Mouse (Mus musculus): Measurements from ENCODE around the gene Tmem139. TPM values are rescaled to one million over a fixed set of nuclear protein-coding genes. Genes with fewer than 3 reads are reported as not detected.

Gene Tmem139
- not detected in 2 replicates for polyA plus RNA-seq (2011; ENCODE audit: insufficient read length, low read depth, missing spikeins)

DNA sequence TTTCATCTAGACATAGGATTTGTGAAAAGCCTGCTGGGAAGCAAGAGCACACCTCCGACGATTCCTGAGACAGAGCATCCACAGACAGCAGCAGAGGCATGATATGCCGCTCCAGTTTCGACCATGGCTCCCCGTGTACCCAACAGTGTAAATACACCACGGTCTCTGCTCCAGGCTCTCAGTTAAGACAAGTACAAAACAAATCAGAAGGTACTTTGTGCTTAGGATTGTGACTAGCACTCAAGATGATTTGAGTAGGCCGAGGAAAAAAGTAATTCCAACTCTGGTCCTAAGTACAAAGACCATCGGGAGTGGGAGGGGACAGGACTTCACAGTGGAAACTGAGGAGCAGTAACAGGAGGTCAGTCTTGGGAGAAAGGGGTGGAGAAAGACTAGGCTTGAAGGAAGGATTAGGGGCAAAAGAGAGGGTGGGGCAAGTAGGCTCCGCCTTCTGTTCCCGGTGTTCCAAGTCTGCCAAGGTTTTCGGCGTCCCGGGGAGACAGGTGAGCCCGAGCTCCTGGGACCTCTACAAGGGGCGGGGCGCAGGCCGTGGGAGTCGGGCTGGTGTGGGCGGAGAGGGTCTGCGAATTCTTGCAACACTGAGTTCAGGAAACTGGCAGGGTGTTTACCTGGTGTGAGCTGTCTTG is at the start of gene Tmem139:
Tmem139 (plus strand) TSS at position 447 of the 647 bp plus-strand sequence.
- Histone ChIP-seq H3K4me3 (ENCODE audit: insufficient read depth, low read length) (no peak within 1 kb of the TSS), H3K4me1 (ENCODE audit: control insufficient read depth, insufficient read depth, low read length) (no peaks in the 10 kb centered on the region), H3K27ac (ENCODE audit: insufficient read depth, low read length) (no peak within 1 kb of the TSS)
- TF ChIP-seq POLR2A (IDR thresholded peaks at IDR 0.05; ENCODE audit: low read depth, low read length) = no peak
- no peak for TF ChIP-seq CTCF (IDR thresholded peaks at IDR 0.05; ENCODE audit: borderline replicate concordance, insufficient read depth, low read length)

DNA sequence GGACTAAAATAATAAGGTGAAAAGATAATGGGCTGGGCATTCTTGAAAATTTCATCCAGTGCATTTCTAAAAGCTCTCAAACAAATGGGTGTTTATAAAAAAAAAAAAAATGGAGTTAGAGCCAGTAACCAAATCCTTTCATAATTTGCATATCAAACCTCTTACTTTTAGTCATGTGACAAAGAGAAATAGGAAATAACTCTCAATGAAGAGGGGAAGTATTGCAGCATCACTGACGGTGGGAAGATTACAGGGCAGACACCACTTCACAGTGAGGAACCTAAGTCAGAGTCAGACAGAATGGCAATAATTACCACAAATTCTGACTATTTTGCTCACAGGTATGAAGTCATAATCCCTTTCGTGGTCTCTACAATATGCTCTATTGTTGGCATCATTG is 46.7 kb upstream of the Tmem139 start, which contains the start of gene Tas2r144:
Tas2r144 (plus strand) TSS at position 301 of the 400 bp plus-strand sequence.
- Histone ChIP-seq H3K4me3 (ENCODE audit: insufficient read depth, low read length) (no peak within 1 kb of the TSS), H3K27ac (ENCODE audit: insufficient read depth, low read length) (no peak within 1 kb of the TSS), H3K4me1 (ENCODE audit: control insufficient read depth, insufficient read depth, low read length) (no peaks in the 10 kb centered on the region)
- no peak for TF ChIP-seq CTCF (IDR thresholded peaks at IDR 0.05; ENCODE audit: borderline replicate concordance, insufficient read depth, low read length)
- TF ChIP-seq POLR2A (IDR thresholded peaks at IDR 0.05; ENCODE audit: low read depth, low read length) = no peak

DNA sequence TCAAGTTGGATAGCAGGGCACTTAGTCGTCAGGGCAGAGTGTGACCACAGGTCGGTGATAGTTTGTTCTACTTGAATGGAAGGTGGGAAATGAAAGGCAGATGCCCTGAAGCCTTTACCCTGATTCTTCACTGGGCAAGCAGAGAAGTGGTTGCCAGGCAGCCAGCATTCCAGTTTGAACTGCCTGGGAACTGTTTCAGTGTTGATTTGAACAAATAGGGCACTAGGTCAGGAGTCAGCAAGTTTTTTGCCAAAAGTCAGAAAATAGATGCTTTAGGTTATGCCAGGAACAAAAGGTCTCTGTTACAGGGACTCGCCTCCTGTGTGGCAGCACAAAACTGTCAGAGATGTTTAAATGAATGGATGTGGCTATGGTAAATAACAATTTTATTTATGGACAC is 39.5 kb upstream of the Tmem139 start:
- no peak overlapping the region for H3K4me3 ChIP-seq (ENCODE audit: insufficient read depth, low read length)
- TF ChIP-seq POLR2A (IDR thresholded peaks at IDR 0.05; ENCODE audit: low read depth, low read length) = no peak
- no peak for TF ChIP-seq CTCF (IDR thresholded peaks at IDR 0.05; ENCODE audit: borderline replicate concordance, insufficient read depth, low read length)
- H3K27ac ChIP-seq (ENCODE audit: insufficient read depth, low read length) = no peak overlapping the region
- no peaks in the 10 kb centered on the region for H3K4me1 ChIP-seq (ENCODE audit: control insufficient read depth, insufficient read depth, low read length)

DNA sequence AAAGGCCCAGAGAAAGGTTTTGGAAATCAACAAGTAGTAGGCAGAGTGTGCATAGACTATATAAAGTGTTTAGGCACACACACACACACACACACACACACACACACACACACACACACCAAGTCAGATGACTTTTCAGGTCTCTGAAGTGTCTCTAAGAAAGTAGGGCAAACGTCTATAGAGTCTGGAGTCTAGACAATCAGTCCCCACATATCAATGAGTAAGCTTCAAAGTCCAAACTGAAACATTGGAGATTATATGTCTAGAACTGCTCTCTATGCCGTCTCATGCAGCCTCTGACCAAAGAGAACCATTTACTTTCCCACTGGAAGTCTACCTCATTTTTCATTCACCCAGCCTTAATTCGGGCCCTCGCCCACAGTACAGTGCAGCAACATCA is 36.7 kb upstream of the Tmem139 start:
- H3K27ac ChIP-seq (ENCODE audit: insufficient read depth, low read length) = no peak overlapping the region
- TF ChIP-seq POLR2A (IDR thresholded peaks at IDR 0.05; ENCODE audit: low read depth, low read length) (no peak), CTCF (IDR thresholded peaks at IDR 0.05; ENCODE audit: borderline replicate concordance, insufficient read depth, low read length) (no peak)
- H3K4me1 ChIP-seq (ENCODE audit: control insufficient read depth, insufficient read depth, low read length) = peaks cover 4% of the 10 kb centered on the region
- H3K4me3 ChIP-seq (ENCODE audit: insufficient read depth, low read length) = no peak overlapping the region

DNA sequence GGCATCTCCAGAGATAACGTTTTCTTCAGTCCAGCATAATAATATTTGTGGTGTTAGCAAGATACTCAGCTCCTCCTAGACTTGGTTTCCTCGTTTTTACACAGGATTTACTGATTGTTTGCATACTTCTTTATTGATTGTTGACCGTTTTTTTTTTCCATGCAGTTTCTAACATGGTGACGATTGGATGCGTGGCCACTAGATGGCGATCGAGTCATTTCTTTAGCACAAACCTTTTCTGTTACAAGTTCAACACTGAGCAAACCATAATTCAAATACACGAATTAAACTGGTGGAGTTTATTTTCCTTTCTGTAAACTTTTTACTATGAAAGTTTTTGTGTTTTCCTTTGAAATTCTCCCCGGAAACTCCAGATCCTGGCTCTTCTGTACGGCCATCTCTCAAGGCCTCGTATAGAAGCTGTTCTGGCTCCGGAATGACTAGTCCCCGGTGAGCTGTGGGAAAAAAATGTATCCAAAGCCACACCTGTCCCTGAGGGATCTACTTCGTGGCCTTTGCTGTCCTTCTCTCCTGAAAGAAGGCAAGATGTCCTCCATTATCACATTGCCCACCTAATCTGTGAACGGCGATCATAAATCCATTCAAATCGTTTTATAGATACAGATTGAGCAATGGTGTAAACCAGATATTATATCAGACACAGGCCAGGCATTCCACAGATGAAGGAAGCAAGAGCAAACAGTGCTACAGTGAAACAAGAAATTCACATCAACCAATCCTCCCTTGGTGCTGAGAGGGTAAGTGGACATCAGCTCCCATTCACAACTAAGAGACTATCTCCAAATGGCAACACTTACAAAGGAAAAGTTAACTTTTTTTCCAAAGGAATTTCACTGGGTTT is 34.3 kb upstream of the Tmem139 start:
- TF ChIP-seq POLR2A (IDR thresholded peaks at IDR 0.05; ENCODE audit: low read depth, low read length) (no peak), CTCF (IDR thresholded peaks at IDR 0.05; ENCODE audit: borderline replicate concordance, insufficient read depth, low read length) (no peak)
- Histone ChIP-seq H3K27ac (ENCODE audit: insufficient read depth, low read length) (no peak overlapping the region), H3K4me3 (ENCODE audit: insufficient read depth, low read length) (no peak overlapping the region), H3K4me1 (ENCODE audit: control insufficient read depth, insufficient read depth, low read length) (peaks cover 4% of the 10 kb centered on the region)

DNA sequence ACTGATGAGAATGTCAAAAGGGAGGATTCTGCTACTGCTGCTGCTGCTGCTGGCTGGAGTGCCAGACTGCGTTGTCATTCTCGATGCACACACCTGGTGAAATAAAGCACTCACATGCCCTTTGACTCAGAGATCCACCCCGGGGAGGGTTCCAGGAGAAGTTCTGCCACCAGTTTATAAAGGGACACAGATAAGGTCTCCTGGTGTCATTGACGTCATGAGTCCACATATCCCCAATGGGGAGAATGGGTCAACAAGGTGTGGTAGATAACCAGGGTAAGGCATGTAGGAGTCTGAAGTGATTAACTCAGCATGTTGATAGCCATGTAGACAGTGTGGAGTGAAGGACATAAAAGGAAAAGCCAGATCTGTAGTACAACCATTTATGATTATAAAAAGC is 32.2 kb upstream of the Tmem139 start:
- TF ChIP-seq POLR2A (IDR thresholded peaks at IDR 0.05; ENCODE audit: low read depth, low read length) (no peak), CTCF (IDR thresholded peaks at IDR 0.05; ENCODE audit: borderline replicate concordance, insufficient read depth, low read length) (no peak)
- peaks cover 4% of the 10 kb centered on the region for H3K4me1 ChIP-seq (ENCODE audit: control insufficient read depth, insufficient read depth, low read length)
- H3K27ac ChIP-seq (ENCODE audit: insufficient read depth, low read length) = no peak overlapping the region
- no peak overlapping the region for H3K4me3 ChIP-seq (ENCODE audit: insufficient read depth, low read length)

DNA sequence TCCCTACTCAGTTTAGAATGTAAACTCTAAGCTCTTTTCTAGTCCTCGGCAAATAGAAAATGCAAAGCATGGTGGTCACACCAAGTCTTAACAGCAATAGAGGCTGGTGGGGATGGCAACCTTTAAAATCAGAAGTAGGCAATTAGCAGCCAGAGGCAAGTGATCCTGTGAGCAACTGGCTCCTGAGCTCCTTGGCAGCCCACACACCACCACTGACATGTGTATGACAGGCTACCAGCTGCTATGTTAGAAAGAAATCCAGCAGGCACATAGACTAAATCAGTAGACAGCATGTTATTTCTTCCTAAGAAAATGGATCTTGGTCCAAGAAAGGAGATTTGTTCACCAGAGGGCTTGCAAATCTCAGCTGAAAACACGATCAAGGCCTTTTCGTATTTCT is 30.6 kb upstream of the Tmem139 start:
- no peak overlapping the region for H3K27ac ChIP-seq (ENCODE audit: insufficient read depth, low read length)
- TF ChIP-seq CTCF (IDR thresholded peaks at IDR 0.05; ENCODE audit: borderline replicate concordance, insufficient read depth, low read length) = no peak
- no peak overlapping the region for H3K4me3 ChIP-seq (ENCODE audit: insufficient read depth, low read length)
- H3K4me1 ChIP-seq (ENCODE audit: control insufficient read depth, insufficient read depth, low read length) = peaks cover 4% of the 10 kb centered on the region

DNA sequence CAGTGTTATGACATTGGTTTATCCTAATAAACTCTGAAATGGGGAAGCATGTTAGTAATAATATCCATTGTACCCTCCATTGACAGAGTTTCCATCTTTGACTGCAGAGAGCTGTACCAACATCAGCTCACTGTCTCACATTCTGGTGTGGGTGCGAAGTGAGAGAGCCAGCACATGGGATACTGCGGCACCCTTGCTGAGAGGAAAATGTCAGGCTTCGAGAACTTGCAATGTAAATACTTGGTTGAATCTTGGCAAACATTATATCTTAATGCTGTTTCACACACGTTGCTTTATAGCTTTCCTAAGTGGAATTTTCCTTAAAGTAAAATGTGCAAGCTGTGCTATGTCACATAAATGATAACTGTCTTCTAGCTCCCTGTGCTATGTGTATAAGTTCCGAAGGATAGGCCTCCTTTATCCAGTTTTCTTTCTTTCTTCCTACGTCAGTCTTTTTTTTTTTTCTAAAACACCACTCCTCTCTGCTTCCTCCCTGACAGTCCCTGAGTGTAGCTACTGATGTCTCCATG is 24.4 kb upstream of the Tmem139 start:
- H3K27ac ChIP-seq (ENCODE audit: insufficient read depth, low read length) = no peak overlapping the region
- H3K4me3 ChIP-seq (ENCODE audit: insufficient read depth, low read length) = no peak overlapping the region
- no peak for TF ChIP-seq POLR2A (IDR thresholded peaks at IDR 0.05; ENCODE audit: low read depth, low read length)
- TF ChIP-seq CTCF (IDR thresholded peaks at IDR 0.05; ENCODE audit: borderline replicate concordance, insufficient read depth, low read length) = no peak
- H3K4me1 ChIP-seq (ENCODE audit: control insufficient read depth, insufficient read depth, low read length) = no peaks in the 10 kb centered on the region

DNA sequence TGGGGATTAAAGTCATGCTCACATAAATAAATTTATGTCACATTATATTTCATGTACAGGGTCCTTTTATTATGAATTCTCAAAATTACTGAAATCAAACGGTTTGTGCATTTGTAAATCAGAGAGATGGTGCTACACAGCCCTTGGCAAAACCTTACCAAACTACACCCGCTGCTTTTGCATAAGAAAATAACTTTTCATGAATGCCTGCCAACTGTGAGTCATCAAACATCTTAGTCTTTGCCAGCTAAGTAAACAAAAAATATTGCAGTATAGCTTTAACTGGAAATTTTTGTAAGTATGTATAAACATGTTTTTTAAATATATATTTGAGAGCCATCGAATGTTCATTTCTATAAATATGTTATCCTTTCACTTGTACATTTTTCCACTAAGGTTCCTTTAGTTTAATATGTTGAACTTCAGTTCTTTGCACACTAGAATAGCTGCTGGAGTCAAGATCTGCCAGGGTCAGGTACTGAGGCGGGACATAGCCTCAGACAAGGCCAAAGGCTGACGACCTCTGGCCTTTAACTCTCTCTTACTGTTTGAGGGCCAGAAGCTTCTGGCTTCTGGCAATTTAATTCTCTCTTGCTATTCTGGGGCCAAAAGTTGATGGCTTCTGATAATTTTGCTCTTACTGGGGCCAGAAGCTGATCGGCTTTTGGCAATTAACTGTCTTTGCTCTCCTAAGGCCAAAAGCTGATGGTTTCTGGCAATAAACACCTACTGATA is 20.3 kb upstream of the Tmem139 start:
- no peak for TF ChIP-seq POLR2A (IDR thresholded peaks at IDR 0.05; ENCODE audit: low read depth, low read length)
- no peak for TF ChIP-seq CTCF (IDR thresholded peaks at IDR 0.05; ENCODE audit: borderline replicate concordance, insufficient read depth, low read length)
- Histone ChIP-seq H3K27ac (ENCODE audit: insufficient read depth, low read length) (no peak overlapping the region), H3K4me3 (ENCODE audit: insufficient read depth, low read length) (no peak overlapping the region), H3K4me1 (ENCODE audit: control insufficient read depth, insufficient read depth, low read length) (no peaks in the 10 kb centered on the region)

All from embryonic fibroblast, embryonic 13.5 days (primary cell).